22 mouse cellular contexts compared by ENCODE assay signal in the genomic region with DNA sequence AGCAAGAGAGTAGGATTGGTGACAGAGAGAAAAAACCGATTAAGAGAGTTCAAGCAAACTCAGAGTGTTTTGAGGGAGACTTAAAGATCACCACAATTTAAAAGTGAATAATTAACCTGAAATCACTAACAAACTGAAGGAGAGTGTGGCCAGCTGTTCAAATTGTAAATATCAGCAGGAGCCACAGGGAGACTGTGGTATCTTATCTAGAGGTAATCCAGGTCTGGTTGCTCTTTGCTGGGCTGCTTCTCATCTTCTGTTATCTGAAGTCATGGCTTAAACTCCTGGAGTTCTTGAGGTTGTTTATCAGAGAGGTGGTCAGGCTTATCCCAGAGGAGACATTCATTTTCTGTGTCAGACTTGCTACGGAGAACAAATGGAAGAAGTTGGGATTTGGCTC.
DNase-seq lines count a peak whose midpoint lies in the region; ATAC-seq lines count a peak whose summit lies in the region.
"Had no signal": no experiment of that assay in that cellular context is flagged by ENCODE, and none has a peak within 500 bp of the region (broad histone marks: within the 10 kb centered on the region; RNA-seq: fewer than 3 reads in every experiment).

No protein-coding gene starts in this region.

- WGBS in intestine, embryonic 16.5 days, result 20% methylated on average over 2 of the region's 2 CpGs
- 81% methylated on average over 2 of the region's 2 CpGs for WGBS in forebrain, embryonic 14.5 days

- no peaks in the 10 kb centered on the region for H3K36me3 ChIP-seq in intestine, embryonic 16.5 days (ENCODE audit: control insufficient read depth, insufficient read depth, low read length)
- no peaks in the 10 kb centered on the region for H3K36me3 ChIP-seq in forebrain, embryonic 14.5 days (ENCODE audit: control insufficient read depth, insufficient read depth, low read length)
- H3K36me3 ChIP-seq: forebrain, embryonic 10.5 days; hindbrain, embryonic 12.5 days; hindbrain, embryonic 15.5 days had no signal

- H3K9me3 ChIP-seq in intestine, embryonic 16.5 days (ENCODE audit: control insufficient read depth, low read length), result no peaks in the 10 kb centered on the region
- no peaks in the 10 kb centered on the region for H3K9me3 ChIP-seq in forebrain, embryonic 14.5 days (replicated peaks; ENCODE audit: control insufficient read depth, low read length)
- H3K9me3 ChIP-seq: forebrain, embryonic 10.5 days; forebrain, embryonic 13.5 days; hindbrain, embryonic 12.5 days; hindbrain, embryonic 15.5 days had no signal

- H3K27ac ChIP-seq in intestine, embryonic 16.5 days (ENCODE audit: low read length), result no peak overlapping the region
- H3K27ac ChIP-seq in forebrain, embryonic 14.5 days (ENCODE audit: low read depth, low read length), result no peak overlapping the region
- H3K27ac ChIP-seq: forebrain, embryonic 10.5 days; forebrain, embryonic 13.5 days; gastrocnemius, adult 2 months; hindbrain, embryonic 12.5 days; hindbrain, embryonic 15.5 days had no signal

- no peak overlapping the region for H3K4me3 ChIP-seq in intestine, embryonic 16.5 days (ENCODE audit: low read length)
- H3K4me3 ChIP-seq in forebrain, embryonic 14.5 days (ENCODE audit: low read depth, low read length), result no peak overlapping the region
- H3K4me3 ChIP-seq: forebrain, embryonic 10.5 days; forebrain, embryonic 13.5 days; gastrocnemius, adult 2 months; hindbrain, embryonic 12.5 days; hindbrain, embryonic 15.5 days had no signal

- H3K9ac ChIP-seq in intestine, embryonic 16.5 days (ENCODE audit: low read depth, low read length), result no peak overlapping the region
- no peak overlapping the region for H3K9ac ChIP-seq in forebrain, embryonic 14.5 days (ENCODE audit: low read length)
- H3K9ac ChIP-seq: forebrain, embryonic 13.5 days; forebrain, postnatal 0 days; hindbrain, embryonic 12.5 days; hindbrain, embryonic 15.5 days had no signal

- 0 out of 2 replicates have a peak, but pooled peaks have one; percentile 32 for ATAC-seq in common myeloid progenitor, adult 5-6 weeks (replicated peaks; ENCODE audit: low read depth, poor library complexity, severe bottlenecking)
- peak; percentile 79 for ATAC-seq in intestine, embryonic 16.5 days
- ATAC-seq in forebrain, embryonic 14.5 days, result no peak
- ATAC-seq: CD4-positive, CD25-positive, alpha-beta regulatory T cell, adult 4 months; forebrain, embryonic 13.5 days; forebrain, postnatal 0 days had no signal

- no peaks in the 10 kb centered on the region; the same call in 1 of the 2 replicates for H3K4me1 ChIP-seq in intestine, embryonic 16.5 days (ENCODE audit: control insufficient read depth, insufficient read depth, low read length)
- no peaks in the 10 kb centered on the region for H3K4me1 ChIP-seq in forebrain, embryonic 14.5 days (ENCODE audit: control insufficient read depth, insufficient read depth, low read length)
- H3K4me1 ChIP-seq: forebrain, embryonic 10.5 days; forebrain, embryonic 13.5 days; hindbrain, embryonic 12.5 days; hindbrain, embryonic 15.5 days had no signal

- no peak overlapping the region for H3K4me2 ChIP-seq in intestine, embryonic 16.5 days (ENCODE audit: low read depth, low read length)
- H3K4me2 ChIP-seq in forebrain, embryonic 14.5 days (ENCODE audit: low read length), result no peak overlapping the region
- H3K4me2 ChIP-seq: forebrain, embryonic 13.5 days; heart, embryonic 11.5 days; hindbrain, embryonic 12.5 days; hindbrain, embryonic 15.5 days had no signal

- H3K27me3 ChIP-seq in intestine, embryonic 16.5 days (replicated peaks; ENCODE audit: control insufficient read depth, insufficient read depth, low read length), result no peaks in the 10 kb centered on the region
- no peaks in the 10 kb centered on the region for H3K27me3 ChIP-seq in forebrain, embryonic 14.5 days (replicated peaks; ENCODE audit: control insufficient read depth, insufficient read depth, low read length)
- H3K27me3 ChIP-seq: forebrain, embryonic 13.5 days; hindbrain, embryonic 12.5 days; hindbrain, embryonic 15.5 days had no signal

- DNase-seq in kidney, adult 9 months, result peak; percentile 14
- DNase-seq in kidney, adult 8-10 months, result no peak
- DNase-seq in yolk sac, embryonic 10.5 days (ENCODE audit: low spot score), result peak; percentile 48
- no peak for DNase-seq in forebrain, embryonic 14.5 days (ENCODE audit: low spot score)
- DNase-seq: adrenal gland, adult 2 months; adrenal gland, postnatal 14 days; cerebellum, adult 11 months; cerebellum, adult 8-10 months; cerebellum, postnatal 10 days; cerebellum, postnatal 36 days; forebrain, postnatal 0 days; gastrocnemius, adult 2 months; gastrocnemius, postnatal 14 days; heart, adult 11 months had no signal

Comparison
In these comparisons a context has a peak if more than half of its experiments do, and no peak if none do; other contexts are left out.
1. DNase-seq: peak in kidney, adult 9 months (single experiment) and yolk sac, embryonic 10.5 days (single experiment); none in kidney, adult 8-10 months (0 of 2) and forebrain, embryonic 14.5 days (single experiment).